Mouse (Mus musculus) liver, embryonic 14.5 days (tissue): ENCODE measurements around the gene Scoc. TPM values are rescaled to one million over a fixed set of nuclear protein-coding genes. Genes with fewer than 3 reads are reported as not detected.

Experiments used
- ATAC-seq: fragments of 200-750 bp; cut with Nextera tagmentation; 2 replicates; pipeline ENCODE4 v1.8.0; 2017; ENCODE audit warnings: moderate number of reproducible peaks, mild to moderate bottlenecking, moderate library complexity; ENCODE audit not compliant: insufficient read depth
- DNase-seq, 3 experiments: peaks; one replicate each; pipeline ENCODE4 v3.0.0-alpha.2; 2012 to 2013; ENCODE audit warnings: low read depth in 3 of 3, low spot score in 3 of 3
- H3K27ac ChIP-seq: fragments of 300-500 bp; sonication (generic); 2 replicates; pipeline ENCODE4 v1.5.1; 2014; ENCODE audit warnings: moderate library complexity, mild to moderate bottlenecking, control low read depth, inconsistent platforms
- H3K27me3 ChIP-seq: fragments of 300-500 bp; sonication (generic); 2 replicates; pipeline ENCODE4 v1.6.1; 2014; ENCODE audit warnings: mild to moderate bottlenecking, low read length, moderate library complexity; ENCODE audit not compliant: control insufficient read depth, insufficient read depth
- H3K36me3 ChIP-seq: fragments of 300-500 bp; sonication (generic); replicated peaks from 2 replicates; pipeline ENCODE4 v1.6.1; 2014; ENCODE audit warnings: low read depth; ENCODE audit not compliant: control insufficient read depth, insufficient read depth
- H3K4me1 ChIP-seq, 2 experiments: fragments of 200-500 bp in 1 of 2; fragments of 300-500 bp in 1 of 2; sonication (generic) in 1 of 2; replicated peaks; 2 replicates each; pipeline ENCODE4 v1.6.1; 2012 to 2014; ENCODE audit warnings: antibody characterized with exemption in 1 of 2, inconsistent platforms in 1 of 2, low read length in 1 of 2; ENCODE audit not compliant: control insufficient read depth in 2 of 2, insufficient read depth in 2 of 2
- H3K4me2 ChIP-seq: fragments of 300-500 bp; sonication (generic); 2 replicates; pipeline ENCODE4 v1.6.1; 2014; ENCODE audit warnings: low read depth, mild to moderate bottlenecking, control low read depth, moderate library complexity
- H3K4me3 ChIP-seq, 2 experiments: fragments of 200-500 bp in 1 of 2; fragments of 300-500 bp in 1 of 2; sonication (generic) in 1 of 2; 2 replicates each; pipeline ENCODE4 v1.5.1; 2012 to 2014; ENCODE audit warnings: low read depth in 2 of 2, low read length in 2 of 2, mild to moderate bottlenecking in 2 of 2, control low read depth in 1 of 2, inconsistent platforms in 1 of 2, moderate library complexity in 1 of 2; ENCODE audit not compliant: insufficient read depth in 1 of 2
- H3K9ac ChIP-seq: fragments of 300-500 bp; sonication (generic); replicated peaks from 2 replicates; pipeline ENCODE4 v1.6.1; 2014; ENCODE audit warnings: mild to moderate bottlenecking, control low read depth, moderate library complexity
- H3K9me3 ChIP-seq: fragments of 300-500 bp; sonication (generic); 2 replicates; pipeline ENCODE4 v1.6.1; 2016; ENCODE audit warnings: low read length, mixed read lengths; ENCODE audit not compliant: control insufficient read depth
- CTCF ChIP-seq: IDR thresholded peaks from 2 replicates; pipeline ENCODE4 v1.5.1; 2016; ENCODE audit warnings: antibody characterized with exemption, low read depth, control low read depth
- EP300 ChIP-seq: IDR thresholded peaks from 2 replicates; pipeline ENCODE4 v1.6.1; 2016; ENCODE audit warnings: antibody characterized with exemption, low read depth
- WGBS: fragments of 180-500 bp; shearing (Covaris S2); extraction: QIAGEN DNeasy Blood & Tissue Kit; methylation state at CpG from one replicate; pipeline ENCODE4 v1.1.7; 2014; ENCODE audit not compliant: insufficient replicate concordance; 5-methylcytosine and 5-hydroxymethylcytosine counted together
- polyA plus RNA-seq, 2 experiments: library from polyadenylated mRNA; depleted of rRNA in 1 of 2; stranded (reverse) in 1 of 2; unstranded in 1 of 2; fragments of >200 nt; fragmentation: Nextera tagmentation in 1 of 2; extraction: Ambion mirVana in 1 of 2; gene quantifications; 2 replicates each; pipeline versions ENCODE4 v1.2.1 to v1.2.3; 2012 to 2014

Gene Scoc
- polyA plus RNA-seq (2012; rRNA removed) (23.6 and 40.3 TPM in 2 replicates), polyA plus RNA-seq (2014; fragmentation: Nextera tagmentation; extraction: Ambion mirVana) (65.5 and 72.5 TPM in 2 replicates)

GRCm38 (mm10) chr8:83458222-83458621 is at the start of gene Scoc:
Gene Scoc (minus strand): TSS chr8:83458391.
- no peaks in the 10 kb centered on the region for H3K27me3 ChIP-seq
- H3K4me3 ChIP-seq, result no peak within 1 kb of the TSS
- ATAC-seq, result no peak
- no peak within 1 kb of the TSS for H3K9ac ChIP-seq
- no peaks in the 10 kb centered on the region for H3K4me1 ChIP-seq
- DNase-seq, result no peak
- H3K27ac ChIP-seq, result no peak within 1 kb of the TSS
- H3K9me3 ChIP-seq, result no peaks in the 10 kb centered on the region
- no peak within 1 kb of the TSS for H3K4me2 ChIP-seq
- 69% methylated on average over 14 of the region's 14 CpGs for WGBS
- H3K36me3 ChIP-seq, result no peaks in the 10 kb centered on the region
- no peak for TF ChIP-seq CTCF
- no peak for TF ChIP-seq EP300

- Histone ChIP-seq H3K27me3 (no peaks in the 10 kb centered on the region), H3K4me2 (no peak overlapping the region), H3K9ac (no peak overlapping the region), H3K4me3 (no peak overlapping the region), H3K9me3 (no peaks in the 10 kb centered on the region), H3K4me1 (no peaks in the 10 kb centered on the region), H3K36me3 (no peaks in the 10 kb centered on the region), H3K27ac (no peak overlapping the region)
- no peak for DNase-seq
- TF ChIP-seq CTCF (no peak), EP300 (no peak)
- WGBS, result 30% methylated on average over 3 of the region's 3 CpGs
- ATAC-seq, result no peak
Measured at GRCm38 (mm10) chr8:83459606-83460005, 1.4 kb upstream of the Scoc start.

- Histone ChIP-seq H3K27ac (no peak overlapping the region), H3K4me3 (no peak overlapping the region), H3K4me1 (no peaks in the 10 kb centered on the region), H3K4me2 (no peak overlapping the region), H3K36me3 (no peaks in the 10 kb centered on the region), H3K27me3 (no peaks in the 10 kb centered on the region), H3K9me3 (no peaks in the 10 kb centered on the region), H3K9ac (no peak overlapping the region)
- DNase-seq, result no peak
- ATAC-seq, result no peak
- WGBS, result 56% methylated on average over 6 of the region's 6 CpGs
- no peak for TF ChIP-seq EP300
- TF ChIP-seq CTCF, result no peak
Measured at GRCm38 (mm10) chr8:83457121-83457520, 1.1 kb downstream of the Scoc start.

- H3K36me3 ChIP-seq, result no peaks in the 10 kb centered on the region
- 8% methylated on average over 3 of the region's 3 CpGs for WGBS
- H3K27ac ChIP-seq, result no peak overlapping the region
- peak; percentile 83 for TF ChIP-seq CTCF
- no peak for TF ChIP-seq EP300
- ATAC-seq (no peak), DNase-seq (peak in 1 of 3 experiments; percentile 18)
- H3K9ac ChIP-seq, result no peak overlapping the region
- H3K27me3 ChIP-seq, result no peaks in the 10 kb centered on the region
- H3K4me2 ChIP-seq, result no peak overlapping the region
- no peaks in the 10 kb centered on the region for H3K9me3 ChIP-seq
- no peak overlapping the region for H3K4me3 ChIP-seq
- H3K4me1 ChIP-seq, result no peaks in the 10 kb centered on the region
Measured at GRCm38 (mm10) chr8:83451056-83451455, 7.1 kb downstream of the Scoc start.

- WGBS, result 62% methylated on average over 1 of the region's 1 CpGs
- no peak overlapping the region for H3K4me3 ChIP-seq
- no peaks in the 10 kb centered on the region for H3K27me3 ChIP-seq
- peaks cover 0 to 2% of the 10 kb centered on the region in 2 experiments; a peak in 1 of 4 replicates for H3K4me1 ChIP-seq
- H3K9me3 ChIP-seq, result no peaks in the 10 kb centered on the region
- H3K9ac ChIP-seq, result no peak overlapping the region
- H3K27ac ChIP-seq, result no peak overlapping the region
- ATAC-seq (peak; percentile 23; the same call in 1 of the 2 replicates), DNase-seq (peak in 1 of 3 experiments; percentile 22)
- TF ChIP-seq CTCF (peak; percentile 61), EP300 (no peak)
- no peak overlapping the region for H3K4me2 ChIP-seq
- no peaks in the 10 kb centered on the region for H3K36me3 ChIP-seq
Measured at GRCm38 (mm10) chr8:83449960-83450359, 8.2 kb downstream of the Scoc start.
